Comparison of ENCODE assay signal across 16 mouse cellular contexts in the genomic region with DNA sequence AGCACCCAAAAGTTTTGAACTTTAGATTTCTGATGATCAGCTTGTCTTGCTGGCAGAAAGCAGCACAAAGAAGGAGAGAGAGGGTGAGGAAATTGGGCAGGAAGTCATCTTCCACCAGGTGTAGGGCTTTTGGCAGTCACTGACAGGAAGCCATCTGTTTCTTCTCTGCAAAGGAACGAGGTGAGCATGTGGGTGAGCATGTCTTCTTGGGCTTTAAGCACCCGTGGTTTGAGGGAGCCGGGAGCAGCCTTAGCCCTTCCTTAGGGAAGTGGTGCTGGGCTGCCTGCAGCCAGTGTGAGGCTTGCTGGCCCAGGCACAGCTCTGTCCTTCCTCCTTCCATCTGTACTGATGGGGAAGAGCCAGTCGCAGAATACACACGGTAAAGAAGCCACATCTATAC. TPM values are rescaled to one million over a fixed set of nuclear protein-coding genes. Genes with fewer than 3 reads are reported as not detected.
DNase-seq lines count a peak whose midpoint lies in the region; ATAC-seq and TF ChIP-seq lines count a peak whose summit lies in the region.
"Had no signal": no experiment of that assay in that cellular context is flagged by ENCODE, and none has a peak within 500 bp of the region (broad histone marks: within the 10 kb centered on the region; RNA-seq: fewer than 3 reads in every experiment).

No protein-coding gene starts in this region.

- intact Hi-C loops in heart, adult 2 months (cut with DNase I): no loop called here

- no peaks in the 10 kb centered on the region for H3K27me3 ChIP-seq in heart, postnatal 0 days (ENCODE audit: control insufficient read depth, insufficient read depth, low read length)
- H3K27me3 ChIP-seq in heart, adult 2 months (ENCODE audit: control insufficient read depth, insufficient read depth, low read length): no peaks in the 10 kb centered on the region
- H3K27me3 ChIP-seq: hindbrain, embryonic 13.5 days; midbrain, embryonic 13.5 days had no signal

- H3K36me3 ChIP-seq in heart, postnatal 0 days (replicated peaks; ENCODE audit: control insufficient read depth, insufficient read depth, low read length): peaks cover 4% of the 10 kb centered on the region; the same call in 1 of the 2 replicates
- no peaks in the 10 kb centered on the region; the same call in 1 of the 2 replicates for H3K36me3 ChIP-seq in heart, adult 2 months (ENCODE audit: control insufficient read depth, insufficient read depth, low read length)
- H3K36me3 ChIP-seq: hindbrain, embryonic 13.5 days had no signal

- no peak for DNase-seq in heart, postnatal 0 days (ENCODE audit: low spot score)
- no peak for DNase-seq in heart, adult 2 months
- DNase-seq in cerebellum, adult 11 months: peak; percentile 60
- DNase-seq in thymus, postnatal 14 days: peak; percentile 66
- no peak for DNase-seq in kidney, adult 11 months
- DNase-seq in urinary bladder, postnatal 14 days (ENCODE audit: low spot score): no peak
- no peak for DNase-seq in layer of hippocampus, postnatal 25 days (ENCODE audit: extremely low spot score in 1 of 2, low spot score in 1 of 2)
- DNase-seq: lung, adult 2 months; right cerebral cortex, postnatal 4 days had no signal

- H3K27ac ChIP-seq in heart, postnatal 0 days (ENCODE audit: low read depth): peak overlapping the region; percentile 8; the same call in 1 of the 2 replicates
- no peak overlapping the region for H3K27ac ChIP-seq in heart, adult 2 months
- H3K27ac ChIP-seq: hindbrain, embryonic 13.5 days; kidney, postnatal 0 days; midbrain, embryonic 13.5 days; stomach, postnatal 0 days had no signal

- no peak overlapping the region for H3K4me2 ChIP-seq in heart, postnatal 0 days (ENCODE audit: low read depth, low read length)
- H3K4me2 ChIP-seq: hindbrain, embryonic 13.5 days; midbrain, embryonic 13.5 days had no signal

- TF ChIP-seq POLR2A in heart, adult 2 months (IDR thresholded peaks at IDR 0.05; ENCODE audit: insufficient read depth, low read depth, low read length): no peak

- WGBS in heart, postnatal 0 days: 62% methylated on average over 5 of the region's 5 CpGs
- WGBS in heart, adult 2 months: 40% methylated on average over 5 of the region's 5 CpGs

- no peaks in the 10 kb centered on the region for H3K9me3 ChIP-seq in heart, postnatal 0 days (replicated peaks; ENCODE audit: control insufficient read depth, low read length)
- H3K9me3 ChIP-seq: hindbrain, embryonic 13.5 days; midbrain, embryonic 13.5 days had no signal

- TF ChIP-seq CTCF in heart, postnatal 0 days (IDR thresholded peaks at IDR 0.05; ENCODE audit: low read depth): no peak
- no peak for TF ChIP-seq CTCF in heart, adult 2 months (IDR thresholded peaks at IDR 0.05)

- H3K4me1 ChIP-seq in heart, postnatal 0 days (ENCODE audit: control insufficient read depth, insufficient read depth): peaks cover 15% of the 10 kb centered on the region; the same call in 1 of the 2 replicates
- H3K4me1 ChIP-seq in heart, adult 2 months (ENCODE audit: control insufficient read depth, insufficient read depth, low read length): peaks cover 19% of the 10 kb centered on the region

- no peak overlapping the region for H3K4me3 ChIP-seq in heart, postnatal 0 days (ENCODE audit: low read depth, low read length)
- no peak overlapping the region for H3K4me3 ChIP-seq in heart, adult 2 months
- H3K4me3 ChIP-seq: erythroblast, embryonic 14.5 days; hindbrain, embryonic 13.5 days; midbrain, embryonic 13.5 days had no signal

- H3K9ac ChIP-seq in heart, postnatal 0 days (replicated peaks; ENCODE audit: low read depth, low read length): no peak overlapping the region
- H3K9ac ChIP-seq in heart, adult 2 months (ENCODE audit: low read depth, low read length): no peak overlapping the region
- H3K9ac ChIP-seq: midbrain, embryonic 13.5 days had no signal

- no peak for TF ChIP-seq EP300 in heart, postnatal 0 days (IDR thresholded peaks at IDR 0.05; ENCODE audit: low read depth)
- no peak for TF ChIP-seq EP300 in heart, adult 2 months (IDR thresholded peaks at IDR 0.05; ENCODE audit: insufficient read depth, low read depth, low read length)

- H3K79me2 ChIP-seq in heart, adult 2 months (replicated peaks; ENCODE audit: control insufficient read depth, insufficient read depth, low read length): peaks cover 3% of the 10 kb centered on the region

- no peak for ATAC-seq in heart, postnatal 0 days (ENCODE audit: insufficient read depth, low read depth)
- peak; percentile 5 to 29; a peak in 3 of 4 replicates for ATAC-seq in hematopoietic stem cell, adult 5-6 weeks (replicated peaks in 1 of 2; ENCODE audit: insufficient read depth in 1 of 2, low FRiP score in 2 of 2, low TSS enrichment in 1 of 2, low read depth in 1 of 2, poor library complexity in 2 of 2, severe bottlenecking in 2 of 2)
- ATAC-seq: midbrain, embryonic 13.5 days had no signal

RNA-seq across cellular contexts. Expression of a gene that starts 5.5 kb away (rescaled TPM):
- 14.4 and 26.0 TPM in 2 replicates for total RNA-seq in heart, postnatal 0 days (2014; rRNA removed; ENCODE audit: low replicate concordance)
- 3.9 and 4.5 TPM in 2 replicates for polyA plus RNA-seq in heart, postnatal 0 days (2015; fragmentation: Nextera tagmentation; extraction: Ambion mirVana)
- total RNA-seq in heart, adult 2 months (2021): 10 to 100 TPM; 41.1 to 51.1 TPM
- 6.5 and 13.2 TPM in 2 replicates for polyA plus RNA-seq in heart, adult 2 months (2012; rRNA removed)
- 26.1 and 36.5 TPM in 2 replicates for total RNA-seq in hematopoietic stem cell, adult 5-6 weeks (2017)
- 100 to 1,000 TPM in 1 of 2 experiments, 10 to 100 TPM in 1; 85.7 to 110 TPM for total RNA-seq in layer of hippocampus, postnatal 25 days (2021)

RNA-seq across cellular contexts. Expression of a gene that starts 13.5 kb away (rescaled TPM):
- total RNA-seq in heart, postnatal 0 days (2014; rRNA removed; ENCODE audit: low replicate concordance): not detected in 2 replicates
- polyA plus RNA-seq in heart, postnatal 0 days (2015; fragmentation: Nextera tagmentation; extraction: Ambion mirVana): not detected in 2 replicates
- total RNA-seq in heart, adult 2 months (2021): not detected
- polyA plus RNA-seq in heart, adult 2 months (2012; rRNA removed): 0.08 TPM in 1 of 2 replicates, not detected in the other
- total RNA-seq in hematopoietic stem cell, adult 5-6 weeks (2017): not detected in 2 replicates
- total RNA-seq in layer of hippocampus, postnatal 25 days (2021): 1 to 10 TPM; 2.1 to 2.2 TPM
- total RNA-seq: gastrocnemius, adult 8-10 months had no signal

Comparison
In these comparisons a context has a peak if more than half of its experiments do, and no peak if none do; other contexts are left out.
1. DNase-seq: peak in cerebellum, adult 11 months (single experiment) and thymus, postnatal 14 days (single experiment); none in heart, postnatal 0 days (single experiment), heart, adult 2 months (0 of 2), kidney, adult 11 months (single experiment), urinary bladder, postnatal 14 days (single experiment) and layer of hippocampus, postnatal 25 days (0 of 2).